Mouse (Mus musculus): Measurements from ENCODE around the gene Actr1b.
"Not testable (repeated sequence)": the region's sequence is repeated elsewhere in the genome, so short reads cannot be mapped to it uniquely, and the experiment has no call there.

The Actr1b gene

DNA sequence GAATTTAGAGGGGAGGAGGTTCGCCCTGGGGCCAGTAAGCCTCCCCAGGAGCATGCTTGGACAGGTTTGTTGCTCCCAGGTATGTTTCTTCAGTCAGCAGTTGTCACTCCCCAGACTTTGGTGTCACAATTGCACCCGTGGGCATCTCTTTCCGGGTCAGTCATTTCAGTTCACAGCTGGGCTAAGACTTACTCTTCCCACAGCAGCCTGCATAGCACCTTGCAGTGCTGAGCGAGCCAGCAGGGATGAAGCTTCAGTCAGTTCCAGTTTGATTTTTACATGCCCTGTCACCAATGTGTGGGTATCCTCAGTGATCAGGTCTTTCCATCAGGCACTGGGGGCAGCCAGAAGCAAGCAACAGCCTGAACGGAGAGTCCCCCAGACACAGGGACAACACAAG is 17.2 kb downstream of the Actr1b start:
- DNase-seq, result no peak

DNA sequence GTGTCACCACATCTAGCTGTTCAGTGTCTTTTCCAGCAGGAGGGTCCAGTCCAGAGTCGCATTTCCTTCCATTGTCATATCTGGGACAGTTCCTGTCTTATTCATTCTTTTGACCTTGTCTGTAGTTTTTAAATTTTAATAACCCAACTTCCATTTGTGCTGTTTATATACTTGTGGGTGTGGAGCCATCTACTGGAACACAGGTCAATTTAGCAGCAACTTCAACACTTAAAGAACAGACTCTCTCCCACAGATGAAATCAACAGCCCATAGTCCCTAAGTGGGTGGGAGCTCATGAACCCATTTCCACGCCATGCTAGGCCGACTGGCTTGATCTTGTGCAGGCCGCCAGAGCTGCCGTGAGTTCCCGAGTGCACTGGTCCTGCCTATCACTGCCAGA is 17.8 kb downstream of the Actr1b start:
- DNase-seq, result no peak

DNA sequence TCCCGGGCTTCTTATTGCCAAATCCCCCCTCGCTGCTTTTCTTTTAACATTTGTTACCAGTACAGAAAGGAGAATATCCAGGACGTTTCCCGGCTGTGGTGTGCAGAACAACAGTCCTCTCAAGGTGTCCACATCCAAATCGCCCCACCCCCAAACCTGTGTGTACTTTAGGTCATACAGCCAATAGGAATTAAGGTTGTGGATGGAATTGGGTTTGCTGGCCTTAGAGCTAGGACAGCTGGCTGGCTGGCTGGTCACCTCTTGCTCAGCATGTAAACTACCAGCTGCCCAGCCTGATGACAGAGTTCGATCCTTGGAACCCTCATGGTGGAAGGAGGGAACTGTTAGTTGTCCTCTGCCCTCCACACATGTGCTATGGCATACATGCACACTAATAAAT is 19.4 kb downstream of the Actr1b start:
- no peak for DNase-seq

DNA sequence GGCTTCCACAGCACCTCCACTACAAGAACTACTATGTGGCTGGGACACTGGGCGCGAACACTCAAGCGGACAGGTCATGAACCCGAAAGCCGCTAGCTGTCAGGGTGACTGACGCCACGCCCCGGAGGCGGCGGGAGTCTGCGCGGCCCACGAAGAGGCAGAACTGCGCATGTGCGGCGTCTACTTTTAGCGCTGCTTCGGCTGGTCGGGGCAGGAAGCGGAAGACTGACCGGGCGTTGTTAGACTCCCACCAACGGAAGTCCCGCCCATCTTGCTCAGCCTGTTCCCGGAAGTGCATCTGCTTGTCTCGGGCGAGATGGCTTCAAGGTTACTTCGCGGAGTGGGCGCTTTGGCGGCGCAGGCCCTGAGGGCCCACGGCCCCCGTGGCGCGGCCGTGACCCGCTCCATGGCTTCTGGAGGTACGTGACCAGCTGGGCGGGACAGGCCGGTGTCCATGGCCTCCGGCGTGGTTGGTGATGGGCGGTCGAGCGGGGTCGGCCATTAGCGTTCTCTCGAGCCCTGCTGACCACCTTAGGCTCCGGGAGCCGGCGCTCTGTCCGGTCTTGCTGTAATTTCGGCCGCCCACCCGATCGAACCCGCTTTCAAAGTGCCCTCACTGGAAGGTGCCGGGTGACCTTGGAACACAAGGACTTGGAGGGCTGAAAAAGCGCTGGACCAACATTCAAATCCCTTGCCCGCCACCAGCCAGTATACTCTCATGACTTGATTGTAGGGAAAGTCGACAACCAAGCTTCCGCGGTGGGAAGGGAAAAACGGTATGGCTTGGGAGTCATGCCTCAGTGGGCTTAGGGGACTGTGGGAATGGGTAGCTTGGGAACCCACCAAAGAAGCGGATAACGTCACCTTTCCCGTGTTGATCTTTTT is 22.7 kb downstream of the Actr1b start, which contains the start of gene Cox5b:
TSS of gene Cox5b (plus strand) at position 179 of the 885 bp plus-strand sequence.
- DNase-seq, result peak; percentile 98

DNA sequence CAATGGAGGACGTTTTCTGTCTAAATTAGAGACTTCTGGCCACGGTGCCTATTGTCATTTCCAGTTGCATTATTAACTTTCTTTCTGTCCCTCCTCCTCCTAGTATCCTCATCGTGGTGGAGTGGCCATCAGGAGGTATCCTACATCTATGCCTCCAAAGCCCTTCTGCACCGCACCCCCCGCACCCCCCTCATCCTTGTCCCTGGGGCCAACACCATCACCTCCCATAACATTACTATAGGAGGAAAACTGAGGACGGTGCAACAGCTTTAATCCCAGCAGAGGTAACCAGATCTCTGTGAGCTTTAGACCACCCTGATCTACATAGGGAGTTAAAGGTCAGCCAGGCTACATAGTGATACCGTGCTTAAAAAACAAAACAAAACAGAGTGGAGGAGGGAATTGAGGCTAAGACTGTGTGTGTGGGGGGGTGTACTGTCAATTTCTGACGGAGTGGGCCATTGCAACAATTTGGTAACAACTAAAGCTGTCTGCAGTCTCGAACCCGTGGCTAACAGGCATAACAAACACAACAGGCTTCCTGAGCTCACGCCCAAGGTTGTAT is 23.5 kb downstream of the Actr1b start:
- no peak for DNase-seq

DNA sequence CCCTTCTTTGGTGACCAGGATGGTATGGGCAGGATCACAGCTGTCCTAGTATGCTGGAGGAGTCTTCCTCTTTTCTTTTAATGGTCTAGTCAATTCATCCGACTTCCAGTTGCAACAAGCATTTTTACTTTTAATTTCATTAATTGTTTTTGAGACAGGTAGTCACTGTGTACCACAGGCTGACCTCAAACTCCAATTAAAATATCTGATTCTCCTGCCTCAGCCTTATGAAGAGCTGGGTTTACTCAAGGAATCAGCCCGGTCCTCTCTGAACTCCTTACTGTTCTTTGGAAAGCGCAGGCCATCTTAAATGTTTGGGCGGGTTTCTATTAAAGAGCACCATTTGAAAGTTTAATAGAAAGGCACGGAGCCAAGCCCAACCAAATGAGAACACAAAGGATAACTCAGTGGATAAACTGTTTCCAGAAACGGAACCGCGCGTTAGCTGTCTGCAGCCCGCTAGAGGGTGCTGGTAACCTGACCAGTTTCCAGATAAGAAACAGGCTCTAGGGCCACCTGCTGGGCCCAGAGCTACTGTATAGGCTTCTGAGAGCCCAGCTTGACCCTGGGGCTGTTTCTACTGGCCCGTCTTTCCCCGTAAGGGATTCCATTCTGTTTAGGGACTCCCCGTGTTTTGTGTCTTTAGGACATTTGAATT is 30.3 kb downstream of the Actr1b start:
- DNase-seq, result peak; percentile 82 to 85

DNA sequence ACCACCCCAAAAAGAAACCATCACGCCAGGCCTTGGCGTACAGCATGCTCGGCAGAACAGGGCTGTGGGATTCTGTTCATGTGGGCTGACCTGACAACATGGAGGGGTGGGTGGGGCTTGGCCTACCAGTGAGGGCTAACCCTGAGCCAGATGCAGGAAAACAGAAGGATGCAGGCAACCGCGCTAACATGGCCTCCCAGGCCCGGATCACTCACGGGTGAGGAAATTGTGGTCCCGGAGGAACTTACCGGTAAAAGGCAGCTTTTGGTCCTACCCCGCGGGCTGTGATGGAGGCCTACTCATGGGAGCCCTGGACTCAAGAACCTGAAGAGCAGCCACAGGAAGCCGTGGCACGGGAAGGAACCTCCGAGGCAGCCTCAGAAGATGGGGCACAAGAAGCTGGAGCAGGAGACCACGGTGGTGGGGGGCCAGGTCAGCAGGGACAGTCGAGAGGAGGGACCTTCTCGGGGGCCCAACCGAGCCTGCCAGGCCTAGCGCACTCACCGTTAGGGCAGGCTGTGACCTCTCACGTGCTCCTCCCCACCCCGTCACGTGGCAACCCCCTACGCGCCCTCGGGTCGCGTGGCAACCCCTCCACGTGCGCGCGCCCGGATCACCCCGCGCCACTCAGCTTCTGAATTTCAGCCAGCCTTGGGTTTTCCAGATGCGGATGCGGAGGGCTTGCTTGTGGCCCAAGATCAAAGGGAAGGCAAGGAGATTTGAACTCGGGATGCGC is 31.4 kb downstream of the Actr1b start, which contains the start of gene Fam178b:
TSS of gene Fam178b (minus strand) at position 564 of the 736 bp plus-strand sequence.
- DNase-seq, result no peak

DNA sequence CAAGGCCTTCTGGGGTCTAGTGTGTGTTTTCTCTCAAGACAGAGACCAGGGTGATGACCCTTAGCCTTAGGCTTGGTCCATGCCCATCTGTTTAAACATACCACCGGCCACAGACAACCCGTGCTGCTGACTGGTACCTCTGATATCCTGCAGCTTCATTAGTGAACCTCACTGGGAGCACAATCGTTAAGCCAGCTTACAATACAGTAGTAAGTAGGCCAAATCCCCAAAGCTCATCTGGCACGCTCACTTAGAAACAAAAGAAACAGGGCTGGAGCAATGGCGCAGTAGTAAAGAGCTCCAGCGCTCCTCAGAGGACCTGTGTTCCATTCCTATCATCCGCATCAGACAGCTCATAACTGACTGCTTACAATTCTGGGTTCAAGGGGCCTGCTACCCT is 33.3 kb downstream of the Actr1b start:
- DNase-seq, result no peak

DNA sequence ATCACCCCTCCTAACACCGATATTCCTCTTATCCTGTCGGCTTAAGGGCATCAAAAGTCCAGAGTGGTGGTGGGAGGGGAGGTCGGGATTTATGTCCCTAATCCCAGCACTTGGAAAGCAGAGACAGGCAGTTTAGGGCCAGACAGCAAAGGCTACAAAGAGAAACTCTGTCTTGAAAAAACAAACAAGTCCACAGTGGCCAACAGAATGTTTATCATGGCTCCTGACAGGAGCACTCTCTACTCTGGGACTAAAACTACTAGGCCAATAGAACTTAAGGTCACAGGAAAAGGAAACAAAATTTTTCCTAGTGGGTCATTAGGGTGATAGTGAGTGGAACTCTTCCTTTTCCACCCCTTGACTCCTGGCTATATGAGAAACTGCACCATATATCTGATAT is 39.3 kb downstream of the Actr1b start:
- DNase-seq, result no peak

DNA sequence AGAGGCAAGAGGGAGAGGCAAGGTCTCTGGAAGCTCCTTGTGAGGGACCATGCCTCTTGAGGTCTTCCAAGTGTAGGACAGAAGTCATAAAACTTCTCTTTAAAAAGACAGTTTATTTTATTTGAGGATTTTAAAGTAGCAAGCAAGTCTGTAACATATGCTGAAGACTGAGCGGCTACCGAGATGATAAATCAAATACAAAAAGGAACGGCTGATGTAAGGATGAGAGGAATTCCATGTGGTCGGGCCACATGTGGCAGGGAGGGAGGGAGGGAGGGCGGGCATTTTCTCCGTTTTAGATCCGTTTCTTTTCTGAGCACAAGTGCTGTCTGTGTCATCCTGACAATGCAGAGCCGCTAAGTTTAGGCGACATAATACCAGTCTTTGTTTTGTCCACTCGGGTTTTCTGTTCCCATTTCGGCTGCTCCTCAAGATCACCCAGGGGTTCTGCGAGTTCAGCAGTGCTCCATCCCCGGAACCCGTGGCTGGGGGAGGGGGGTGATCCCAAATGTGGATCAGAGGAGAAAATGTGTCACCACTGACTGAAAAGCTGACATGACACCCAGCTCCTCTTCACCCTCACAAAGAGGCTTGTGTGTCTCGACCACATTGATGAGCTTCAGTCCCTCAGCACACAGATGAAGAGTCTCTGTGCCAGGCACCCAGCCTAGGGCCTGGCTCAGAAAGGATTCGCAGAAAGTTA is 41.4 kb downstream of the Actr1b start:
- no peak for DNase-seq

DNA sequence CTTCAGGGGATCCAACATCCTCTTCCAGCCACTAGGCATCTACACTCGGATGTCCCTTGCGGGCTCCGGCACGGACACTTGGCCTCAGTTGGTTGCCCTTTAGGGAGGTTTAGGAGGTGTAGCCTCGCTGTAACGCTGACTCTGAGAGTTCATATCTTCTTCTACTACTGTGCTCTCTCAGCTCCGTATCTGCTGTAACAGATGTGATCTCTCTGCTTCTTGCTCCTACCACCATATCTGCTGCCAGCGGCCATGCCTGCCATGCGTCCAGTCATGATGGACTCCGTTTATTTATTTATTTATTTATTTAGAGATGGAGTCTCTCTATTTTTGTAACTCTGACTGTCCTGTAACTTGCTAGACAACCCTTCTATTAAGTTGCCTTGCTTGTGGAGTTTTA is 43.0 kb downstream of the Actr1b start:
- no peak for DNase-seq

DNA sequence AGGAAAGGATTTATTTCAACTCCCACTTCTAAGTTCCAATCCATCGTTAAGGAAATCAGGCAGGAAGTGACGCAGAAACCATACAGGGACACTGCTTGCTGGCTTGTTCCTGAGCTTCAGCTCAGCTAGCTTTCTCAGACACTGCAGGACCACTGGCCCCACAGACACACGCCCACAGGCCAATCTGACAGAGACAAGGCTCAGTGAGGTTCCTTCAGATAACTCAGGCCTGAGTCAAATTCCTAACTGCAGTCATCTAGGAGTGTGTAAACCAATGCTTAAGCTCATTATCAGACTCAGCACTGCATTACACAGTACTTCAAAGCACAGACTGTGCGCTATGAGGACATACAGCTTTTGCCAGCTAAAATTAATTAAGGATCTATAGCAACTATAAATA is 44.0 kb downstream of the Actr1b start:
- no peak for DNase-seq

DNA sequence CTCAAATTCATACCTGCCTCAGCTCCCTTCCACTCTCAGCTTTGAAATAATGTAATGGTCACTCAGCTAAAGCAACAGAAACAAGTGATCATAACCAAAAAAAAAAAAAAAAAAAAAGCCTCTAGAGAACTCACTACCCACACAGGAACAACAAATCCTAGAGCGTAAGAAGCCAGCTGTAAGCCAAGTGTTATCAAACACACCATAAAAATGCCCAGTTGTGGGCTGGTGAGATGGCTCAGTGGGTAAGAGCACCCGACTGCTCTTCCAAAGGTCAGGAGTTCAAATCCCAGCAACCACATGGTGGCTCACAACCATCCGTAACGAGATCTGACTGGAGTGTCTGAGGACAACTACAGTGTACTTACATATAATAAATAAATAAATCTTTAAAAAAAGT is 46.2 kb downstream of the Actr1b start:
- not testable (repeated sequence) for DNase-seq

DNA sequence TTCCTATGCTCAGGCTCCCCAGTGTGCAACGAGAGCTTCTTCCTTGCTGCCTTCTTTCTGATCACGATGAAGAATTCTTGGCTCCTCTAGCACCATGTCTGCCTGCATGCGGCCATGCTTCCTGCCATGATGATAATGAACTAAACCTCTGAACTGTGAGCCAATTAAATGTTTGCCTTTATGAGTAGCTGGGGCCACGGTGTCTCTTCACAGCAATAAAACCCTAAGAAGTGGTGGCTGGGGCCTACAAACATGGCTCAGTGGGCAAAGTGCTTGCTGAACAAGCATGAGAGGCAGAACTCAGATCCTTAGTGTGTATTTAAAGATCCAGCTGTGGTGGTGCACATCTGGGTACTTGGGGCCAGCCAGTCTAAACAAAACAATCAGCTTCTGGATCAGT is 48.3 kb downstream of the Actr1b start:
- no peak for DNase-seq

DNA sequence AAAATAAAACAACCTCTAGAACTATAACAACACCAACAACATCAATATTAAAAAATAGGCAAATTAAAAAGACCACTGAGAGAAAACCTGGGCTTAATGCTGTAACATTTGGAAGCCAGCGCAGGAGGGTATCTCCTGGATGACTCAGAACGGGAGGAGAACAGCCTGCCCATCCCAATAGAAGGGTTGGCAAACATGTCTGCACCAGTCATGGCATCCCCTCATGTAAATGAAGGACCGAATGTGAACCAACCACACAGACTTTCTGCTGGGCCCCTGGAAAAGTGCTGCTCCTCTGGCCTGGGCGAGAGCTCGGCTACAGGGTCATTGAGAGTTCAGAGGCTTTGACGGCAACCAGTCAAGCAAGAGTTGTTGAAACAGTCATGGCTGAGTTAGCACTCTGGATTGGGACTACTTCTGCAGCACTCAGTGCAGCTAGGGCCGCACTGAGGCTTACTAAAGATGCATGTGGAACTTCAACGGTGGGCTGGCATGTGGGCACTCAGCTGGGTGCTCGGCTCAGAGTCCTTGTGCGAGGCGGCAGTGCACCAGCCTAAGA is 49.0 kb downstream of the Actr1b start:
- no peak for DNase-seq

DNA sequence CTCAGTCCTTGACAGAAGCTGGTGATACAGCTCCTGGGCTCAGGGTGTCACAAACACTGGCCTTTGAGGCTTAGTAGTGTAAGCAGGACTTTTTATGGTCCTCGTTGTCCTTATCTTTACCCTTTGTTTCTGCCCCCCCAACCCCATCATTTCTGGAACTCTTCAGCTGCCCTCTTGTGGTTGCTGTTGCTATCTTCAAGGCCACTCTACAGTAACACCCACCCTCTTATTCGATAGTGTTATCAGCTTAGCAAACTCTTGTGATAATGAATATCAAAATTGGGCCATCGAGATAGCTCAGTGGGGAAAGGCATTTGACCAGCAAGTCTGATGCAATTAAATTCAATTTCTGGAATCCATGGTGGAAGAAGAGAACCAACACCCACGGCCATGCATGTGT is 49.8 kb downstream of the Actr1b start:
- peak in 1 of 2 experiments; percentile 43 for DNase-seq

DNA sequence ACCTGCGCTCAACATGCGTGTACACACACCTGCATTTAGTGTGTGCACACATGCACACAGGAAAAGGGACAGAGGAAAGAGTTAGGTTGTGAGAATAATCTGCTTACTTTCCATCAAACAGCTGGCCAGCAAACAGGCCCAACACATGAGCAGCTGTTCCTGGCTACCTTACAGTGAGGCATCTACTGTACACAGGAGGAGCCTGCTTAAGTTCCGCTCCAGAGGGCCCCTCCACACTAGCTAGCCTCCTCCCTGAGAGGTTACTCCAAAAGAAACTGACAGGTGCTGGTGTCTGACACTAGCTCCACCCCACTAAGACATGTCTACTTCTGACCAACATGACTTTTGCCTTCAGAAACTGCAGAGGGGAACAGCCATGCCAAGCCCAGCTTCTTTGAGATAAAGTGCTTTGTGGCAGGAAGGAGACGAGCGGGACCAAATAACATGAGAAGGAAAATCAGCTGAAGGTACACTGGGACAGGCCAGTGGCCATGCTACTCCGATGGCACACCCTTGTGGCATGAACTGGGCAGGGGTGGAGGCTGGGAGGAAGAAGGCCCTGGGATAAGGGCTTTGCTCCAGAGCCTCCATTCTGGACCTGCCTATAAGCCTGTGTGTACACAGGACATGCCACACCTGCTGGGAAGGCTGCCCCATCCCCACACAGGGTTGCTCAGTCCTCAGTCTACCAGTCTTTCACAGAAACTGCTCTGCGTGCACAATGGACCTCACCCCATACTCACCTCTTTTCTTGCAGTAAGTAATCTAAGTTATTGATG is 55.4 kb downstream of the Actr1b start:
- DNase-seq, result no peak

DNA sequence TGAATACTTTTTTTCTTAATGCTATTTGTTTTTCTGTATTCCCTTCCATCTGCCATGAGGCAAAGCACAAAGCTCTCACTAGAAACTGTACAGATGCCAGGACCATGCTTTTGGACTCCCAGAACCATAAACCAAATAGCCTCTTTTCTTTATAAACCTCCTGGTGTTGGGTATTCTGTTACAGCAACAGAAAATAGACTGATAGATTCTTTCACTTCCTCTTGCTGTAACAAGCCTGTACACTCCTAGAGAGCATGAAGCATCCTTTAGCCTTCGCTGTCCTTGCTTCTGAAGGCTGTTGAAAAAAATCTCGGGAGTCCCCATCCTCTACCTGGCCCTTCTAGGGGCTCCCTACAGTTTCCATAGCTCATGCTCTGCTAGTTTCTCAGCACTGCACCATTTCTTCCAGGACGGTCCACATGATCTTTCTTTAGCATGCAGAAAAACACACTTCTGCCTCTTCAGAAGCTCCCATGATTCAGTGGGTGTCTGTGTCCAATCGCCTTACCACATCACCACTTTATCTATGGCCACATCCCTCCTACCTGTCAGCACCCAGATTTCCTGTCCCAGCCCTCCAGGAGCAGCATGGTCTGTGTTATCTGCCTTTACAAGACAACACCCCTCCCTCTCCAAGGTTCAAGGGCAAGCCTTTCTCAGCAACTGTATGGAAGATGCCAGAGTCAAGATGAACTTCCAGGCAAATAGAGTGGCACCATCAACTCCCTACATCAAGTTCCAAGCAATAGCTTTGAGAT is 56.4 kb downstream of the Actr1b start:
- DNase-seq, result no peak

DNA sequence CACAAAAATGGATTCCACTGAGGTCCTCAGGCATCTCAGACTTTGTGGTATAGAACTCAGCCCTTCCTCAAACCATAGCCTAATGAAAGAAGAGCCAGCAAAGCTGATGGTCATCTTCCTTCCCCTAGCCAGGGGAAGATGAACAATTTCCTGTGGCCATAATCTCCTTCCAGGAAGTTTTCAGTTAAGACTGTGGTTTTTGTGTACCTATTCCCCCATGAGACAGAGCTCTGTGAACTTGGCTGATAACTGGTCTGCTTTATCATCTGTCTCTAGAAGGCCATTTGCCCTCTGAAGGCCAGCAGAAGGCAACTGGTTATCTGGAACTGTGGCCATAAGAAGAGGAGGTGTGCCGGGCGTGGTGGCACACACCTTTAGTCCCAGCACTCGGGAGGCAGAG is 58.0 kb downstream of the Actr1b start:
- DNase-seq, result no peak

DNA sequence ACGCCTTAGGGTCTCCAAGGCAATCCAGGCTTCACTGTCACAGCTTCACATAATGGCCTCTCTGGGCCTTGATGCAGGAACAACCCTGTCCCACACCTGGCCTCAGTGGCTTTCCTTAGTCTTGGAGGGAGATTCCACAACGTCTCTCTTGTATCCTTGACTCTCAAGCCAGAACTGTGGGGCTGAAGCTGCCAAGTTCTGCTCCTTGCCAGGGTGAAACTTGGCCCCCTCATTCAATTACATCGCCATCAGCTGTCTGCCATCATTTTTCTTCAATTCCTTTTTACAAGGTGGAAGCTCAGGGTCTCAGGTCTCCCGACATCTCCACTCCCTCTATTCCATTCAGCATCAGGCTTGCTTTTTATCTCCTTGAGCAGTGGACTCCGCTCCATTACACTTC is 59.2 kb downstream of the Actr1b start:
- no peak for DNase-seq
